Mouse (Mus musculus): ENCODE data around the gene Mc3r. TPM values are rescaled to one million over a fixed set of nuclear protein-coding genes. Genes with fewer than 3 reads are reported as not detected.

The Mc3r gene
- polyA plus RNA-seq, 1 experiment = not detected

DNA sequence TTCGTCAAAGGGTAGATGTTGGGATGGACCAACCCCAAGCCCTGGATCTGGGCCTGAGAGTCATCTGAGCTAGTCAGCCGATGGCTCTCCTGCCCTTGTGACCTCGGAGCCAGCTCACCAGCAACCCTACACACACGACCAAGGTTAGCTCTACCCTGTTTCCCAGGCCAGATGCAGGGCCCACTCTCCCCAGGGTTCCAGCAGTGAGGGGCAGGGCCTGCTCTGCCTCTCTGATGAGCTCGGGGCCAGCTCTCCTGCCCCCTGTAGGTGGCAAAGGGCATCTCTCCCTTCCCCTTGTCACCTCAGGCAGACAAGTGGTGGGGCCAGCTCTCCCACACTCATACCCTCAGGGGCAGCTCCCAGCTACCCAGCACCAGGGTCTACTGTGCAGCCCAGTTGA lies 29.1 kb upstream of the Mc3r start:
- Histone ChIP-seq H3K27me3 (ENCODE audit: control insufficient read depth) (peaks cover 3% of the 10 kb centered on the region; the same call in 1 of the 2 replicates), H3K9me3 (ENCODE audit: control insufficient read depth, low read length) (peaks cover 8% of the 10 kb centered on the region)

GRCm38 (mm10) chr2:172221656-172222393 lies 26.5 kb upstream of the Mc3r start:
- Histone ChIP-seq H3K4me1 (ENCODE audit: control insufficient read depth) (no peaks in the 10 kb centered on the region; the same call in 1 of the 2 replicates), H3K36me3 (ENCODE audit: control insufficient read depth) (no peaks in the 10 kb centered on the region), H3K4me3 (replicated peaks) (no peak overlapping the region), H3K27me3 (ENCODE audit: control insufficient read depth) (peaks cover 3% of the 10 kb centered on the region; the same call in 1 of the 2 replicates), H3K9me3 (ENCODE audit: control insufficient read depth, low read length) (no peaks in the 10 kb centered on the region)
- TF ChIP-seq GATA1 (IDR thresholded peaks at IDR 0.05; ENCODE audit: low read length) = no peak
- no peak for TF ChIP-seq TAL1 (IDR thresholded peaks at IDR 0.05; ENCODE audit: low read length)

More for the DNA sequence above, 29.1 kb upstream of the Mc3r start:
- H3K4me3 ChIP-seq (replicated peaks) = no peak overlapping the region
- H3K36me3 ChIP-seq (ENCODE audit: control insufficient read depth) = no peaks in the 10 kb centered on the region
- no peaks in the 10 kb centered on the region; the same call in 1 of the 2 replicates for H3K4me1 ChIP-seq (ENCODE audit: control insufficient read depth)
- TF ChIP-seq GATA1 (IDR thresholded peaks at IDR 0.05; ENCODE audit: low read length) = no peak
- no peak for TF ChIP-seq TAL1 (IDR thresholded peaks at IDR 0.05; ENCODE audit: low read length)

DNA sequence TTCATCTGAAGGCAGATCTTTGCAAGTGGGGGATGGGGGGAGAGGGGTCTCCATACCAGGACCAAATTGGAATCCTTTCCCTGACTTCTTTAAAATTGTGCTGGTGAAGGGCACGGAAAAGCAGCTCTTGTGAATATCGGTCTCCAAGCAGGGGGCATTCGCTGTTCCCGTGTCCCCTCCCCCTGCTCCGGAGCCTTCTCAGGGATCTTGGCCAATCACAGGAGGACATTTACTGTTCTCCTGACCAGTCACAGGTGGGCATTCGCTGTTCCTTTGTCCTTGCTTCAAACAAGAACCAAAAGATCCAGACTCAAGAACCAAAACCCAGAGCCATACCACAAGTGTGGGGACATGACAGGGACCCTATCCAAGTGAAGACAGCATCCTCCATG lies 25.9 kb upstream of the Mc3r start:
- H3K9me3 ChIP-seq (ENCODE audit: control insufficient read depth, low read length) = no peaks in the 10 kb centered on the region
- no peak overlapping the region for H3K4me3 ChIP-seq (replicated peaks)
- H3K4me1 ChIP-seq (ENCODE audit: control insufficient read depth) = no peaks in the 10 kb centered on the region; the same call in 1 of the 2 replicates
- H3K27me3 ChIP-seq (ENCODE audit: control insufficient read depth) = peaks cover 3% of the 10 kb centered on the region; the same call in 1 of the 2 replicates
- no peak for TF ChIP-seq TAL1 (IDR thresholded peaks at IDR 0.05; ENCODE audit: low read length)
- TF ChIP-seq GATA1 (IDR thresholded peaks at IDR 0.05; ENCODE audit: low read length) = no peak
- H3K36me3 ChIP-seq (ENCODE audit: control insufficient read depth) = no peaks in the 10 kb centered on the region

- peaks cover 2% of the 10 kb centered on the region; the same call in 1 of the 2 replicates for H3K9me3 ChIP-seq (ENCODE audit: control insufficient read depth, low read length)
- no peaks in the 10 kb centered on the region for H3K36me3 ChIP-seq (ENCODE audit: control insufficient read depth)
Measured at GRCm38 (mm10) chr2:172222891-172223290, 25.4 kb upstream of the Mc3r start.

DNA sequence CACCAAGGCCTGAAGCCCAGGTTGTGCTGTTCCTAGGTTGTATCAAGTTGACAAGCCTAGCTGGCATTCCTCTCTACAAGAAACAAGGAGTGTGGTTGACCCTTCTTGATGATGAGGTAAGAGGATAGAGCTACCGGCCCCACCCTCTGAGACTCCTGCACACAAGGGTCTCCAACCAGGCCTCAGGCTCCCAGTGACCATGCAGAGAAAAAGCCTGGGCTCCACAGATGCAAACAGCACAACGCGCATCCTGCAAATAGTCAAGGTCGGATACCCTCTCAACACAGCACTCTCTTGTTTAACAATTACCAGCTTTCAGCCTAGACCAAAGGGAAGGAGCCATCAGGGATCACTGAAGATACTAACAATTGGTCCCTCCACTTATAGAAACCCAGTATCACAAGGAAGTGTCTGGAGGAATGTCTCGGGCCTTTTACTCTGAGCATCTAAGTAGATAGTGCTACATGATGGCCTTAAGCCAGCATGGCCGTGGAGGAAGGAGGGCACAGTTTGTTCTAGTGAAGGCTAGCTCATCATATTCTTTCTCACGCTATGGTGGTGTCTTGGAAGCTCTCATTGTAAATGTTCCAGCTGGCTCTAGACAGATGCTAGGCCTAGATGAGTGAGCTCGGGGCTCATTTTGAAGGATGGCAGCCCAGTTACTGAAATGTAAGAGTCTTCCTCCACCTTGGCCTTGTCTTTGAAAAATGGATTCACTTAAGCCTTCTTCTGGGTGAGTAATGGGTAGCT lies 24.7 kb upstream of the Mc3r start:
- TF ChIP-seq TAL1 (IDR thresholded peaks at IDR 0.05; ENCODE audit: low read length) (no peak), GATA1 (IDR thresholded peaks at IDR 0.05; ENCODE audit: low read length) (no peak)
- Histone ChIP-seq H3K9me3 (ENCODE audit: control insufficient read depth, low read length) (peaks cover 2% of the 10 kb centered on the region; the same call in 1 of the 2 replicates), H3K27me3 (ENCODE audit: control insufficient read depth) (peaks cover 3% of the 10 kb centered on the region; the same call in 1 of the 2 replicates), H3K4me3 (replicated peaks) (no peak overlapping the region), H3K36me3 (ENCODE audit: control insufficient read depth) (no peaks in the 10 kb centered on the region), H3K4me1 (ENCODE audit: control insufficient read depth) (no peaks in the 10 kb centered on the region; the same call in 1 of the 2 replicates)

More at GRCm38 (mm10) chr2:172222891-172223290, 25.4 kb upstream of the Mc3r start:
- TF ChIP-seq TAL1 (IDR thresholded peaks at IDR 0.05; ENCODE audit: low read length) (no peak), GATA1 (IDR thresholded peaks at IDR 0.05; ENCODE audit: low read length) (no peak)
- Histone ChIP-seq H3K27me3 (ENCODE audit: control insufficient read depth) (peaks cover 3% of the 10 kb centered on the region; the same call in 1 of the 2 replicates), H3K4me1 (ENCODE audit: control insufficient read depth) (no peaks in the 10 kb centered on the region; the same call in 1 of the 2 replicates), H3K4me3 (replicated peaks) (no peak overlapping the region)

DNA sequence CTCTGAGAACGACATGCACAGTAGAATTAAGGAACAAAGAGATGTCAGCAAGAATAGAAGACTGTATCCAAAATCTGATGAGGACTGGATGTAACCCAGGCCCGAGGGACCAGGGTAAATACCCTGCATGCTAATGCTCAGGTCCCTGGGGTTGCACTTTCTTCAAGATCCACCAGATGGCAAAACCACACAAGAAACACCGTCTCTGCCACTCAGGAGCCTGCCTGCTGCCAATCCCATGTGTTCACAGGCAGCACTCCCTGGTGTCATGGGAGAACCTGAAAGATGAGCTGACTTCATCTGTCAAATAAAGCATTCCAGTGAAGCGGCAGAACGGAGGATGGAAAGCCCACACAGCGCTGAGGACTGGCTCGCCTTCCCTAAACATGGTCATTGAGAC lies 21.3 kb upstream of the Mc3r start:
- Histone ChIP-seq H3K9me3 (ENCODE audit: control insufficient read depth, low read length) (peaks cover 2% of the 10 kb centered on the region; the same call in 1 of the 2 replicates), H3K36me3 (ENCODE audit: control insufficient read depth) (no peaks in the 10 kb centered on the region), H3K4me1 (ENCODE audit: control insufficient read depth) (no peaks in the 10 kb centered on the region; the same call in 1 of the 2 replicates), H3K4me3 (replicated peaks) (no peak overlapping the region), H3K27me3 (ENCODE audit: control insufficient read depth) (peaks cover 3% of the 10 kb centered on the region; the same call in 1 of the 2 replicates)
- TF ChIP-seq TAL1 (IDR thresholded peaks at IDR 0.05; ENCODE audit: low read length) = no peak
- TF ChIP-seq GATA1 (IDR thresholded peaks at IDR 0.05; ENCODE audit: low read length) = no peak

DNA sequence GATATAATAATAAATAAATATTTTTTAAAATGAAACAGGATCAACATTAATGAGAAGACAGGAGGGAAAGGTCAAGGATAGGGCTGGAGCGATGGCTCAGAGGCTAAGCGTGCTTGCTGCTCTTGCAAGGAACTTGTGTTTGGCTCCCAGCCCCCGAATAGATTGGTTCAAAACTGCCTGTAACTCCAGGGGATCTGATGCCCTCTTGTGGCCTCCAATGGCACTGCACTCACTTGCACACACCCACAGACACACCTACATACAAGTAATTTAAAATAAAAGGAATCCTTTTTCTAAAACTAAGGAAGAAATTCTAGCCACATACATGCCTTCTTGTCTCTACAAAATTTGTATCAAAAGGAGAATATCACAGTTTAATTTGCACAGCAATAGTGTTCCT lies 20.5 kb upstream of the Mc3r start:
- no peaks in the 10 kb centered on the region for H3K27me3 ChIP-seq (ENCODE audit: control insufficient read depth)
- H3K9me3 ChIP-seq (ENCODE audit: control insufficient read depth, low read length) = peaks cover 2% of the 10 kb centered on the region; the same call in 1 of the 2 replicates
- no peak for TF ChIP-seq GATA1 (IDR thresholded peaks at IDR 0.05; ENCODE audit: low read length)
- no peak for TF ChIP-seq TAL1 (IDR thresholded peaks at IDR 0.05; ENCODE audit: low read length)
- no peak overlapping the region for H3K4me3 ChIP-seq (replicated peaks)
- no peaks in the 10 kb centered on the region for H3K4me1 ChIP-seq (ENCODE audit: control insufficient read depth)
- no peaks in the 10 kb centered on the region for H3K36me3 ChIP-seq (ENCODE audit: control insufficient read depth)

DNA sequence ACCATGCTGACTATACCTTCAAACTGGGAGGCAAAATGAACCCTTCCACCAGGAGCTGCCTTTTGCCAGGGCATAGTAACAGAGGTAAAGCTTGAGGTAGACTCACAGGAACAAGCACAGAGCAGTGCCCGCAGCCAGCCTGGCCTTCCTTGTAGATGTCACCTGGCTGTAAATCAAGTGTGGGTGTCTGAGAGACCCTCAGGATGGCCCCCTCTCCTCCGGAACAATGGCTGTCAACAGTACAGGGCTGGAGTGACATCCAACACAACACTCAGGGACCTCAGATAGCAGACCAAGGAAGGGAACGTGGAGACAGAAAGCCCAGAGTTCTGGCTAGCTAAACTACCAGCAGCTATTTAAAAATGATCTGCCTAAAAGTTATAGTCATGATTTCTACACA lies 19.1 kb upstream of the Mc3r start:
- no peaks in the 10 kb centered on the region for H3K36me3 ChIP-seq (ENCODE audit: control insufficient read depth)
- H3K27me3 ChIP-seq (ENCODE audit: control insufficient read depth) = no peaks in the 10 kb centered on the region
- TF ChIP-seq GATA1 (IDR thresholded peaks at IDR 0.05; ENCODE audit: low read length) (no peak), TAL1 (IDR thresholded peaks at IDR 0.05; ENCODE audit: low read length) (no peak)
- H3K9me3 ChIP-seq (ENCODE audit: control insufficient read depth, low read length) = peaks cover 2% of the 10 kb centered on the region; the same call in 1 of the 2 replicates
- H3K4me3 ChIP-seq (replicated peaks) = no peak overlapping the region
- H3K4me1 ChIP-seq (ENCODE audit: control insufficient read depth) = no peaks in the 10 kb centered on the region

GRCm38 (mm10) chr2:172230126-172230525 lies 18.2 kb upstream of the Mc3r start:
- Histone ChIP-seq H3K4me3 (replicated peaks) (no peak overlapping the region), H3K9me3 (ENCODE audit: control insufficient read depth, low read length) (peaks cover 2% of the 10 kb centered on the region; the same call in 1 of the 2 replicates), H3K4me1 (ENCODE audit: control insufficient read depth) (no peaks in the 10 kb centered on the region), H3K27me3 (ENCODE audit: control insufficient read depth) (no peaks in the 10 kb centered on the region), H3K36me3 (ENCODE audit: control insufficient read depth) (no peaks in the 10 kb centered on the region)
- TF ChIP-seq TAL1 (IDR thresholded peaks at IDR 0.05; ENCODE audit: low read length) (no peak), GATA1 (IDR thresholded peaks at IDR 0.05; ENCODE audit: low read length) (no peak)
